Mouse (Mus musculus) myocyte (in vitro differentiated cells): ENCODE measurements at regions not wholly inside any gene's neighbourhood (a gene's known extent, or its start where the extent isn't known, plus 50 kb on each side); places are given as distances from the start of the nearest gene placed in this dataset.

Experiments used
- CEBPB ChIP-seq: IDR thresholded peaks from 2 replicates; pipeline ENCODE4 v1.6.1; 2011; ENCODE audit warnings: mild to moderate bottlenecking, moderate library complexity; ENCODE audit not compliant: poor library complexity, insufficient read depth, severe bottlenecking
- E2F4 ChIP-seq: IDR thresholded peaks from one replicate; pipeline ENCODE4 v1.6.1; 2011; ENCODE audit warnings: mild to moderate bottlenecking, control low read depth, moderate library complexity; ENCODE audit not compliant: insufficient read depth
- MAX ChIP-seq: IDR thresholded peaks from one replicate; pipeline ENCODE4 v1.6.1; 2011; ENCODE audit warnings: low read depth, mild to moderate bottlenecking, control low read depth
- MYOD1 ChIP-seq, 3 experiments: IDR thresholded peaks; one replicate each; pipeline ENCODE4 v1.6.1; 2011; ENCODE audit warnings: control low read depth in 2 of 3, low read depth in 2 of 3, mild to moderate bottlenecking in 2 of 3, moderate library complexity in 1 of 3; ENCODE audit not compliant: insufficient read length in 2 of 3, control insufficient read depth in 1 of 3
- MYOG ChIP-seq, 3 experiments: IDR thresholded peaks; one replicate each; pipeline ENCODE4 v1.6.1; 2011; ENCODE audit warnings: control low read depth in 2 of 3, low read depth in 2 of 3, mild to moderate bottlenecking in 2 of 3; ENCODE audit not compliant: insufficient read length in 2 of 3, control insufficient read depth in 1 of 3, insufficient read depth in 1 of 3
- POLR2A ChIP-seq: IDR thresholded peaks from one replicate; pipeline ENCODE4 v1.6.1; 2011; ENCODE audit warnings: low read depth, mild to moderate bottlenecking, control low read depth, moderate library complexity; ENCODE audit not compliant: insufficient read length
- POLR2AphosphoS2 ChIP-seq: IDR thresholded peaks from one replicate; pipeline ENCODE4 v1.6.1; 2011; ENCODE audit warnings: low read depth, control low read depth; ENCODE audit not compliant: insufficient read length
- REST ChIP-seq: IDR thresholded peaks from one replicate; pipeline ENCODE4 v1.6.1; 2011; ENCODE audit warnings: mild to moderate bottlenecking, control low read depth, moderate library complexity; ENCODE audit not compliant: insufficient read depth, insufficient read length
- SRF ChIP-seq: IDR thresholded peaks from one replicate; pipeline ENCODE4 v1.6.1; 2011; ENCODE audit warnings: low read depth; ENCODE audit not compliant: control insufficient read depth, insufficient read length
- TCF12 ChIP-seq: IDR thresholded peaks from one replicate; pipeline ENCODE4 v1.6.1; 2011; ENCODE audit warnings: mild to moderate bottlenecking, control low read depth; ENCODE audit not compliant: poor library complexity, insufficient read depth, severe bottlenecking
- TCF3 ChIP-seq: IDR thresholded peaks from one replicate; pipeline ENCODE4 v1.6.1; 2011; ENCODE audit warnings: low read depth, control low read depth; ENCODE audit not compliant: insufficient read length
- USF1 ChIP-seq: IDR thresholded peaks from one replicate; pipeline ENCODE4 v1.6.1; 2011; ENCODE audit warnings: low read depth, mild to moderate bottlenecking, control low read depth, moderate library complexity

DNA sequence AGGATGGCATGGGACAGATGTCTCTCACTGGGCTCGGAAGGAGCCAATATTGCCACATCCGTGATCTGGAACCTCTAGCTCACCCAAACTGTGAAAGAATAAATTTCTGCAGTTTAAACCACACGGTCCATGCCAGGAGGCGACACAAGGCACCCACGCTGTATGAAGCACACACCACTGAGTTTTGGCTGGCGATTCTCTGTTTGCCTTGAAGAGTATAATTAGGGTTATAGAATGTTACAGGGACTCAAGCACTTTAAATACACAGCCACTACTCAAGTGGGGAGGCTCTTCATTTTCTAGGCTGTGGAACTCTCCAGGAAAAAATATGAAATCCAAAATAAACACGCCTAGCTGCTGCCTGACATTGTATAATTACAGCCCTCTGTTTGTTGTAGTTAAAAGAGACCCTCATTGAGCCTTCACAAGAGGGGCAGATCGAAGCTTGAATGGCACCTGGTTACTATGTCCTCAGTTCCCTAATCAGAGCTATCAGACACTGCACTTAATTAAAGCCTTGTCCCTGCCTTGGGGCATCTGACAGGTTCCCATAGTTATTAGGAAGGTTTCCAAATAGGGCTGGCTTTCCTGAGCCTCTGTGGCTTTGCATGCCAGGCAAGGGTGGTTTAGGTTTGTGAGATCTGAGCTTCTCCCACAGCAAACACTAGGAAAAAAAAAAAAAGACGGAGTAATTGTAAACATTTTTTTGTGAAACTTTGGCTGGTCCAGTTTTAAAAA lies 53.8 kb upstream of the Palm2 start:
- TF ChIP-seq MAX (no peak), MYOD1 (IDR thresholded peaks at IDR 0.05; ENCODE audit: control insufficient read depth in 1 of 3, insufficient read length in 2 of 3, low read depth in 2 of 3) (no peak), CEBPB (no peak), POLR2AphosphoS2 (no peak), E2F4 (no peak), POLR2A (no peak), TCF12 (no peak), MYOG (IDR thresholded peaks at IDR 0.05; ENCODE audit: control insufficient read depth in 1 of 3, insufficient read depth in 1 of 3, insufficient read length in 2 of 3, low read depth in 2 of 3) (no peak), USF1 (no peak), SRF (no peak), REST (no peak), TCF3 (no peak)
